Mouse (Mus musculus) forebrain, embryonic 10.5 days (tissue): ENCODE measurements around the gene Fgf2. TPM values are rescaled to one million over a fixed set of nuclear protein-coding genes. Genes with fewer than 3 reads are reported as not detected.

Experiments used
- DNase-seq: peaks from one replicate; pipeline ENCODE4 v3.0.0-alpha.2; 2017; ENCODE audit warnings: low spot score; ENCODE audit errors: extremely low spot score
- H3K27ac ChIP-seq: fragments of 300-500 bp; sonication (generic); 2 replicates; pipeline ENCODE4 v1.5.1; 2016; ENCODE audit warnings: mild to moderate bottlenecking
- H3K27me3 ChIP-seq: fragments of 300-500 bp; sonication (generic); 2 replicates; pipeline ENCODE4 v1.6.1; 2016; ENCODE audit warnings: mild to moderate bottlenecking; ENCODE audit not compliant: poor library complexity, severe bottlenecking
- H3K36me3 ChIP-seq: fragments of 300-500 bp; sonication (generic); replicated peaks from 2 replicates; pipeline ENCODE4 v1.6.1; 2016; ENCODE audit warnings: mild to moderate bottlenecking, moderate library complexity
- H3K4me1 ChIP-seq: fragments of 300-500 bp; sonication (generic); 2 replicates; pipeline ENCODE4 v1.6.1; 2016
- H3K4me3 ChIP-seq: fragments of 300-500 bp; sonication (generic); 2 replicates; pipeline ENCODE4 v1.5.1; 2016; ENCODE audit warnings: mild to moderate bottlenecking, moderate library complexity
- H3K9me3 ChIP-seq: fragments of 300-500 bp; sonication (generic); 2 replicates; pipeline ENCODE4 v1.6.1; 2016; ENCODE audit warnings: mild to moderate bottlenecking, moderate library complexity
- WGBS: fragments of 180-500 bp; shearing (Covaris S2); methylation state at CpG from one replicate; pipeline ENCODE4 v1.1.7; 2016; 5-methylcytosine and 5-hydroxymethylcytosine counted together
- polyA plus RNA-seq: library from polyadenylated mRNA; unstranded; fragments of >200 nt; fragmentation: Nextera tagmentation; extraction: Ambion mirVana; gene quantifications from 2 replicates; pipeline ENCODE4 v1.2.1, GENCODE M21; 2016

Gene Fgf2
- polyA plus RNA-seq, 1 experiment from 2014 or later: 0.36 TPM

GRCm38 (mm10) chr3:37329963-37330362 lies 18.2 kb upstream of the Fgf2 start:
- 92% methylated on average over 1 of the region's 1 CpGs for WGBS
- Histone ChIP-seq H3K4me3 (no peak overlapping the region), H3K9me3 (no peaks in the 10 kb centered on the region), H3K4me1 (no peaks in the 10 kb centered on the region), H3K36me3 (no peaks in the 10 kb centered on the region), H3K27me3 (no peaks in the 10 kb centered on the region), H3K27ac (no peak overlapping the region)
- no peak for DNase-seq

DNA sequence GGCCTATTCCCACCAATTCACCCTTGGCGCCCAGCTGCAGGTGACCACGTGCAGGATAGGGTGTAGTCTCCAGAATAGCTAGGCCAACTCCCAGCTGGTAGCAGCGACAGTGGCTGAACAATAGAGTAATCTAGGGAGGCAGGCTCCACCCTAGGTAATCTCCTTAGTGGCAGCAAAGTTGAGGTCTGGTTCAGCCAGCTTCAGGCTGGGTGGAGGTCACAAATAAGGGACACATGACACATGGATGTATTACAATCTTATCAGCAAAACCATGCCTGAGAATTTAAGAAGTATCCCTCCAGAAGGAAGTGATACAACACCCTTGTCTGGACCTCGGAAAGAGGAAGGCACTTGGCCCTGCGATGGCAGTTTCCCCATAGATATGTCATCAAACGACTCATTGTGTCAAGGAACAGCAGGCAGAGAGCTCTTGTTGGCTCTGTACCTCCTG lies 16.1 kb upstream of the Fgf2 start:
- H3K9me3 ChIP-seq: no peaks in the 10 kb centered on the region
- no peak overlapping the region for H3K4me3 ChIP-seq
- no peak overlapping the region for H3K27ac ChIP-seq
- H3K27me3 ChIP-seq: no peaks in the 10 kb centered on the region
- no peak for DNase-seq
- 66% methylated on average over 6 of the region's 6 CpGs for WGBS
- no peaks in the 10 kb centered on the region for H3K36me3 ChIP-seq
- no peaks in the 10 kb centered on the region for H3K4me1 ChIP-seq

DNA sequence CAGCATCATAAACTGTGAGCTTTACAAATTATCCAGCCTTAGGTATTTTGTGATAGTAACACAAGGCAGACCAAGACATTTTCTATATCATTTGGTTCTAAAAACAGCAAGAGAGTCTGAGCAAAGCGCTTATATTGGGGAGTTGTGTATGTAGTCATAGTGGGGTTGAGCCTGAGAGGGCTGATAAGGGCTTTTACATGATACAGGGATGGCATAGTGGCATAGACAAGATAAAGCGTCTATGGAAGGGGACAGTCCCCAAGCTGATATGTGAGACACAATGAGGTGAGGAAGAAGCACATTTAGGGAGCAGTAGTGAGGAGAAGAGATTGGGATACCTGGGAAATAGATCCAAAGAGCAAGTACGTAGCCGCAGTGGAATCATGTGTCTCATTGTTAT lies 14.1 kb upstream of the Fgf2 start:
- no peaks in the 10 kb centered on the region for H3K36me3 ChIP-seq
- H3K4me3 ChIP-seq: no peak overlapping the region
- 92% methylated on average over 4 of the region's 4 CpGs for WGBS
- no peak for DNase-seq
- H3K27ac ChIP-seq: no peak overlapping the region
- H3K9me3 ChIP-seq: no peaks in the 10 kb centered on the region
- H3K27me3 ChIP-seq: no peaks in the 10 kb centered on the region
- no peaks in the 10 kb centered on the region for H3K4me1 ChIP-seq

- Histone ChIP-seq H3K27me3 (peaks cover 4% of the 10 kb centered on the region), H3K4me1 (no peaks in the 10 kb centered on the region), H3K4me3 (no peak overlapping the region), H3K36me3 (no peaks in the 10 kb centered on the region), H3K27ac (no peak overlapping the region), H3K9me3 (no peaks in the 10 kb centered on the region)
- no peak for DNase-seq
- 59% methylated on average over 5 of the region's 5 CpGs for WGBS
Measured at GRCm38 (mm10) chr3:37341110-37341509, 7.0 kb upstream of the Fgf2 start.

DNA sequence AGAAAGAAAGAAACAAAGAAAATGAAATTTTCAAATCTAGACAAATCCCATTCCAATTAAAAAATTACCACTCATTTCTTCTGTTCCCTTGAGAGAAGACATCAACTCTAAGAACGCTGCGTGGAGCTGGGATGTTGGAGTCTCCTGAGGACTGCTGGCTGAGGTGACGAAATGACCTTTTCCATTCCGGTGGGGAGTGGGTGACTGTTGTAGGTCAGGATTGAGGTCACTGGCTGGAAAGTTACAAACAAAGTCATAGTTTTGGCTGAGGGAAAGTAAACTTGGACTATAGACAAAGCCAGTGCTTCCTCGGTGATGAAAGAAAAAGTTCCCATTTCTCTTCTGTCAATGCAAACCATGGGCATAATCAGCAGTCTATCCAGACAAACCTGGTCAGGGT lies 5.3 kb upstream of the Fgf2 start:
- no peak overlapping the region for H3K27ac ChIP-seq
- no peaks in the 10 kb centered on the region for H3K36me3 ChIP-seq
- WGBS: 77% methylated on average over 5 of the region's 5 CpGs
- H3K27me3 ChIP-seq: peaks cover 18% of the 10 kb centered on the region
- DNase-seq: no peak
- no peak overlapping the region for H3K4me3 ChIP-seq
- peaks cover 3% of the 10 kb centered on the region for H3K4me1 ChIP-seq
- no peaks in the 10 kb centered on the region for H3K9me3 ChIP-seq

DNA sequence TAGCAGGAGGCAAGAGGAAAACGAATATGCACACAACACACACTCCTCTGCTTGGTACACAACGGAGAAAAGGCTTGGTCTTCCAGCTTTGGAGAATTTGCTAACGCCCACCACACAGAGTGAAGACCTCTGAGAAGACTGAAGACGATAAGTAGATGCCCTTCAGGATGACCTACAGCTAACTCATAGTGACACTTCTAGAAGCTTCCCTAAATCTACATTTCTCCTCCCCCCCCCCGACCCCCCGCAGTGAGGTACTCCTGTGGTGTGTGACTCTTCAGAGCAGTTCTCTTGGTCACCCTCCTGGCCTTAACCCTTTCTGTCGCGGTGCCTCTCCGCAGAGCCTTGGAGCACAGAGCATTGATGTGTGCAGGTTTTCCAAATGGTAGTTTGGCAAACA lies 475 bp upstream of the Fgf2 start:
- DNase-seq: no peak
- 28% methylated on average over 9 of the region's 9 CpGs for WGBS
- Histone ChIP-seq H3K36me3 (no peaks in the 10 kb centered on the region), H3K9me3 (no peaks in the 10 kb centered on the region), H3K4me1 (peaks cover 17% of the 10 kb centered on the region), H3K27ac (no peak overlapping the region), H3K4me3 (peak overlapping the region; percentile 87), H3K27me3 (peaks cover 54% of the 10 kb centered on the region)

DNA sequence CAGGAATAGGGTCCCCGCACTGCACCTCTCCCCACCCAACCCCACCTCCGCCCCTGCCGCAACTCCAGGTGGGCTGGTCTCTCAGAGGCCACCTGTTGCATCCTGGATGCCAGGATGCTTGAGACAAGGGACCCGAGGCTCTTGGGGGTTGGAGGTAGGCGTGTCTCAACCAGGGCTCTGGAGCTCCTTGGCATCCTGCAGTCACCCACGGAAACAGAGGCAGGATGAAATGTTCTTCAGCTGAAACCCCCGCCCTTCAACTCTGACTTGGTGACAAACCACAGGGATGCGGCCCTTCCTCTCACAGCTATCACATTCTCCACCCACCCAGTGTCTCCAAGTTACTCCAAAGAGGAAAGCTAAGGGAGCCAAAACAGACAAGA lies 1.0 kb downstream of the Fgf2 start:
- Histone ChIP-seq H3K4me3 (peak overlapping the region; percentile 87), H3K27me3 (peaks cover 54% of the 10 kb centered on the region)

GRCm38 (mm10) chr3:37350386-37350785 lies 2.2 kb downstream of the Fgf2 start:
- WGBS: 67% methylated on average over 7 of the region's 7 CpGs

More for the DNA sequence above, 1.0 kb downstream of the Fgf2 start:
- Histone ChIP-seq H3K36me3 (no peaks in the 10 kb centered on the region), H3K9me3 (no peaks in the 10 kb centered on the region), H3K4me1 (peaks cover 17% of the 10 kb centered on the region), H3K27ac (peak overlapping the region; percentile 85)
- WGBS: 6% methylated on average over 8 of the region's 8 CpGs
- DNase-seq: peak; percentile 23

DNA sequence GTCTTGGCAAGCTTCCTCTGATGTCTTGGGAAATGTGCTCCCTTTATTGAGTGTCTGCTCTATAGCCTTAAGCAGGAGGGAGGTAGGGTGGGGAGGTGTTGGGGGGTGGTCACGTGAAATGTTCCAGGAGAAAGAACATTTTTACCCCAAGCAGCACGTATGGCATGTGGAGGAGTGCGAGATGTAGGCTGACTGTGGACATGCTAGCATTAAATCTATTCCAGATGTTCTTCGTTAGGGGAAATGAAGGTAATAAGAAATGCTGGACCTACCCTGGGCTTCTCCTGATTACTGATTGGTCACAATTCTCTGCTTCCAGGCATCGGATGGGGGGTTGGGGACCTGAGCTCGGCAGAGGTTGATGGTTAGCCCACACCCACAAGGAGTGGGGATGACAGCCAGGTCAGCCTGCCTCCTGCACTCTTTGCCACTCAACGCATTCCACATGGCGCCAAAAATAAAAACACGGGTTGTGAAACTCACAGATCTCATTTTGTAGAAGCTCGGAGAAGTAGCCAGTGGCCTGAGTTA lies 5.9 kb downstream of the Fgf2 start:
- no peaks in the 10 kb centered on the region for H3K36me3 ChIP-seq
- no peaks in the 10 kb centered on the region for H3K9me3 ChIP-seq
- no peak overlapping the region for H3K27ac ChIP-seq
- peaks cover 25% of the 10 kb centered on the region for H3K27me3 ChIP-seq
- WGBS: 79% methylated on average over 10 of the region's 10 CpGs
- H3K4me3 ChIP-seq: no peak overlapping the region
- no peak for DNase-seq
- H3K4me1 ChIP-seq: peaks cover 6% of the 10 kb centered on the region

More at GRCm38 (mm10) chr3:37350386-37350785, 2.2 kb downstream of the Fgf2 start:
- peaks cover 21% of the 10 kb centered on the region for H3K4me1 ChIP-seq
- no peak overlapping the region for H3K4me3 ChIP-seq
- DNase-seq: no peak
- peaks cover 51% of the 10 kb centered on the region for H3K27me3 ChIP-seq
- no peak overlapping the region for H3K27ac ChIP-seq
- no peaks in the 10 kb centered on the region for H3K36me3 ChIP-seq
- no peaks in the 10 kb centered on the region for H3K9me3 ChIP-seq

DNA sequence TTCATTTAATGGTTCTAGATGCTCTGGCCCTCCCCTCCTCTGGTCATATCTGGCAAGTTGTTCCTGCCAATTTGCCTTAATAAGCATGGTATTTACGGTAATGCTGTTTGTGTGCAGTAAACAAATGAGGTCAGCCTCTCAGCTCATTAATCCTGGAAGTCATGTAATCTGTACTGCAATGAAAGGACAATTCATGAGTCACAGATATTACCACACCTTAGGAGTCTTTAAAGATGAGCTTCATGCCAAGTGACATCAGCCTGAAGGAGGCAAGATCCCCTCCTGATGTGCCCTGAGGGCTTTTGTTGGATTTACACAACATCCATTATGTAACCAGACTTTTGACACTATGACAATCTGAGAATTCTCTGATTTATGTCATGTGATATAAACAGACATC lies 6.6 kb downstream of the Fgf2 start:
- Histone ChIP-seq H3K4me1 (peaks cover 4% of the 10 kb centered on the region; the same call in 1 of the 2 replicates), H3K4me3 (no peak overlapping the region), H3K27ac (no peak overlapping the region), H3K36me3 (no peaks in the 10 kb centered on the region), H3K9me3 (no peaks in the 10 kb centered on the region), H3K27me3 (peaks cover 17% of the 10 kb centered on the region)
- no peak for DNase-seq
- WGBS: 90% methylated on average over 1 of the region's 1 CpGs

- no peak overlapping the region for H3K27ac ChIP-seq
- DNase-seq: no peak
Measured at GRCm38 (mm10) chr3:37360729-37361128, 12.6 kb downstream of the Fgf2 start.

DNA sequence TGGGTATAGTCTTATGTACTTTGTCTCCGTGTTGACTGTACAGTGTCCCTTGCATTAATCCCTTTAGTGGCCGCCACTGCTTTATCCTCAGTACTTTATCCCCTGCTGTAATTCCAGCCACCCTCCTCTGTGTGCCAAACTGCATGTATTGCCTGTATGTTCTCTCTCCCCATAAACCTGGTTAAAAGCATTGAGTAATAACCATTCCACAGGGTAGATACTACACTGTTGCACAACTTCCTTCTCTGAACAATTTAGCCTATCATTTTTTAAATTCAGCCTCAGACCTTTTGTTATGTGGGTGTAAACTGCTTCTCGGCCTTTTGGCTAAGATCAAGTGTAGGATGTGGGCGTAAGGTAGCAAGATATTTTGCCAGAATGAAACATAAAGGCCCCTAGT lies 17.0 kb downstream of the Fgf2 start:
- no peaks in the 10 kb centered on the region for H3K9me3 ChIP-seq
- no peak for DNase-seq
- 83% methylated on average over 4 of the region's 4 CpGs for WGBS

More at GRCm38 (mm10) chr3:37360729-37361128, 12.6 kb downstream of the Fgf2 start:
- WGBS: 89% methylated on average over 9 of the region's 9 CpGs
- Histone ChIP-seq H3K36me3 (no peaks in the 10 kb centered on the region), H3K4me1 (no peaks in the 10 kb centered on the region), H3K27me3 (no peaks in the 10 kb centered on the region), H3K4me3 (no peak overlapping the region), H3K9me3 (no peaks in the 10 kb centered on the region)

GRCm38 (mm10) chr3:37365976-37366375 lies 17.8 kb downstream of the Fgf2 start:
- Histone ChIP-seq H3K36me3 (no peaks in the 10 kb centered on the region), H3K4me3 (no peak overlapping the region), H3K27ac (no peak overlapping the region), H3K9me3 (no peaks in the 10 kb centered on the region), H3K4me1 (no peaks in the 10 kb centered on the region), H3K27me3 (no peaks in the 10 kb centered on the region)
- DNase-seq: no peak
- WGBS: 62% methylated on average over 3 of the region's 3 CpGs

More for the DNA sequence above, 17.0 kb downstream of the Fgf2 start:
- Histone ChIP-seq H3K4me3 (no peak overlapping the region), H3K4me1 (no peaks in the 10 kb centered on the region), H3K36me3 (no peaks in the 10 kb centered on the region), H3K27me3 (no peaks in the 10 kb centered on the region), H3K27ac (no peak overlapping the region)
